Mouse (Mus musculus) MEL (cell line): Measurements from ENCODE around the gene Dennd2c. TPM values are rescaled to one million over a fixed set of nuclear protein-coding genes. Genes with fewer than 3 reads are reported as not detected.
A peak's percentile ranks its signal among the peaks of the same experiment; 100 is the strongest.
"Not testable (repeated sequence)": the region's sequence is repeated elsewhere in the genome, so short reads cannot be mapped to it uniquely, and the experiment has no call there.

Experiments
- DNase-seq: peaks from one replicate; pipeline ENCODE4 v3.0.0; 2011; ENCODE audit warnings: low read depth, low spot score
- H3K27ac ChIP-seq: 2 replicates; pipeline ENCODE4 v1.5.1; 2012; ENCODE audit warnings: low read depth, mild to moderate bottlenecking, control low read depth, low read length, moderate library complexity; ENCODE audit not compliant: control insufficient read depth
- H3K27me3 ChIP-seq, 2 experiments: fragments of 150-350 bp in 1 of 2; sonication (generic) in 1 of 2; 2 replicates each; pipeline ENCODE4 v1.6.1; 2012; ENCODE audit warnings: low read length in 2 of 2, mild to moderate bottlenecking in 2 of 2, improper control_type of control experiment in 1 of 2, moderate library complexity in 1 of 2; ENCODE audit not compliant: insufficient read depth in 2 of 2, control insufficient read depth in 1 of 2
- H3K36me3 ChIP-seq, 2 experiments: 2 replicates each; pipeline ENCODE4 v1.6.1; 2012 to 2014; ENCODE audit warnings: low read length in 2 of 2, improper control_type of control experiment in 1 of 2, inconsistent platforms in 1 of 2, mild to moderate bottlenecking in 1 of 2; ENCODE audit not compliant: insufficient read depth in 2 of 2, control insufficient read depth in 1 of 2
- H3K4me1 ChIP-seq, 2 experiments: fragments of 150-350 bp in 1 of 2; sonication (generic) in 1 of 2; 2 replicates each; pipeline ENCODE4 v1.6.1; 2012; ENCODE audit warnings: low read length in 2 of 2, improper control_type of control experiment in 1 of 2, mild to moderate bottlenecking in 1 of 2; ENCODE audit not compliant: insufficient read depth in 2 of 2, control insufficient read depth in 1 of 2
- H3K4me3 ChIP-seq, 2 experiments: fragments of 150-350 bp in 1 of 2; sonication (generic) in 1 of 2; 2 replicates each; pipeline ENCODE4 v1.5.1; 2012; ENCODE audit warnings: low read depth in 2 of 2, low read length in 2 of 2, mild to moderate bottlenecking in 2 of 2, moderate library complexity in 2 of 2, control low read depth in 1 of 2, improper control_type of control experiment in 1 of 2; ENCODE audit not compliant: control insufficient read depth in 1 of 2, insufficient read depth in 1 of 2
- H3K79me2 ChIP-seq: 2 replicates; pipeline ENCODE4 v1.6.1; 2012; ENCODE audit warnings: mild to moderate bottlenecking, low read length, moderate library complexity; ENCODE audit not compliant: control insufficient read depth, poor library complexity, insufficient read depth
- H3K9ac ChIP-seq: 2 replicates; pipeline ENCODE4 v1.6.1; 2012; ENCODE audit warnings: low read depth, mild to moderate bottlenecking, control low read depth, low read length, moderate library complexity; ENCODE audit not compliant: control insufficient read depth, poor library complexity, severe bottlenecking
- H3K9me3 ChIP-seq: fragments of 150-350 bp; sonication (generic); replicated peaks from 2 replicates; pipeline ENCODE4 v1.6.1; 2012; ENCODE audit warnings: mild to moderate bottlenecking, low read length, improper control_type of control experiment, moderate library complexity; ENCODE audit not compliant: insufficient read depth
- BHLHE40 ChIP-seq: IDR thresholded peaks from 2 replicates; pipeline ENCODE4 v1.6.1; 2012; ENCODE audit warnings: low read depth, mild to moderate bottlenecking, inconsistent platforms, low read length, improper control_type of control experiment, borderline replicate concordance
- CHD1 ChIP-seq: IDR thresholded peaks from 2 replicates; pipeline ENCODE4 v1.6.1; 2012; ENCODE audit warnings: low read depth, mild to moderate bottlenecking, inconsistent platforms, low read length, improper control_type of control experiment
- CHD2 ChIP-seq: IDR thresholded peaks from 2 replicates; pipeline ENCODE4 v1.6.1; 2011; ENCODE audit warnings: low read length, improper control_type of control experiment
- CTCF ChIP-seq, 3 experiments: IDR thresholded peaks in 2 of 3; conservative IDR thresholded peaks in 1 of 3; 2 replicates each; pipeline ENCODE4 v1.5.1; 2011 to 2012; ENCODE audit warnings: low read length in 3 of 3, low read depth in 2 of 3, mild to moderate bottlenecking in 2 of 3, improper control_type of control experiment in 1 of 3, inconsistent platforms in 1 of 3, mixed read lengths in 1 of 3, moderate library complexity in 1 of 3; ENCODE audit not compliant: control insufficient read depth in 1 of 3, insufficient read depth in 1 of 3, poor library complexity in 1 of 3, severe bottlenecking in 1 of 3
- EP300 ChIP-seq, 2 experiments: IDR thresholded peaks; 2 replicates each; pipeline ENCODE4 v1.6.1; 2011; ENCODE audit warnings: improper control_type of control experiment in 2 of 2, low read length in 2 of 2, low read depth in 1 of 2, mild to moderate bottlenecking in 1 of 2
- ETS1 ChIP-seq: IDR thresholded peaks from 2 replicates; pipeline ENCODE4 v1.6.1; 2012; ENCODE audit warnings: low read depth, mild to moderate bottlenecking, inconsistent platforms, low read length, improper control_type of control experiment, moderate library complexity
- GABPA ChIP-seq: IDR thresholded peaks from 2 replicates; pipeline ENCODE4 v1.6.1; 2012; ENCODE audit warnings: low read depth, mild to moderate bottlenecking, inconsistent platforms, low read length, improper control_type of control experiment, moderate library complexity
- GATA1 ChIP-seq: IDR thresholded peaks from 2 replicates; pipeline ENCODE4 v1.6.1; 2011; ENCODE audit warnings: low read depth, low read length, improper control_type of control experiment
- MXI1 ChIP-seq: IDR thresholded peaks from 2 replicates; pipeline ENCODE4 v1.6.1; 2011; ENCODE audit warnings: mild to moderate bottlenecking, low read depth, low read length, improper control_type of control experiment
- MYB ChIP-seq: IDR thresholded peaks from 2 replicates; pipeline ENCODE4 v1.6.1; 2011; ENCODE audit warnings: mild to moderate bottlenecking, low read depth, low read length, improper control_type of control experiment
- NELFE ChIP-seq: IDR thresholded peaks from 2 replicates; pipeline ENCODE4 v1.6.1; 2011; ENCODE audit warnings: low read depth, low read length, improper control_type of control experiment
- POLR2A ChIP-seq, 2 experiments: IDR thresholded peaks; 2 replicates each; pipeline ENCODE4 v1.6.1; 2011 to 2012; ENCODE audit warnings: low read length in 2 of 2, mild to moderate bottlenecking in 2 of 2, control low read depth in 1 of 2, improper control_type of control experiment in 1 of 2, low read depth in 1 of 2, moderate library complexity in 1 of 2; ENCODE audit not compliant: control insufficient read depth in 1 of 2, insufficient read depth in 1 of 2, poor library complexity in 1 of 2
- RAD21 ChIP-seq: IDR thresholded peaks from 2 replicates; pipeline ENCODE4 v1.6.1; 2011; ENCODE audit warnings: mild to moderate bottlenecking, low read depth, low read length, improper control_type of control experiment
- RCOR1 ChIP-seq: IDR thresholded peaks from 2 replicates; pipeline ENCODE4 v1.6.1; 2012; ENCODE audit warnings: low read depth, mild to moderate bottlenecking, inconsistent platforms, low read length, improper control_type of control experiment
- SMC3 ChIP-seq: IDR thresholded peaks from 2 replicates; pipeline ENCODE4 v1.6.1; 2011; ENCODE audit warnings: low read depth, low read length, improper control_type of control experiment
- TAL1 ChIP-seq: IDR thresholded peaks from 2 replicates; pipeline ENCODE4 v1.6.1; 2012; ENCODE audit warnings: mild to moderate bottlenecking, inconsistent platforms, low read length, moderate library complexity, mixed read lengths
- TCF12 ChIP-seq: IDR thresholded peaks from 2 replicates; pipeline ENCODE4 v1.6.1; 2014; ENCODE audit warnings: low read depth, mild to moderate bottlenecking, inconsistent platforms, low read length, improper control_type of control experiment, moderate library complexity
- USF1 ChIP-seq: IDR thresholded peaks from 2 replicates; pipeline ENCODE4 v1.6.1; 2014; ENCODE audit warnings: low read depth, mild to moderate bottlenecking, inconsistent platforms, low read length, improper control_type of control experiment, moderate library complexity
- USF2 ChIP-seq, 2 experiments: IDR thresholded peaks; 2 replicates each; pipeline ENCODE4 v1.6.1; 2011 to 2012; ENCODE audit warnings: improper control_type of control experiment in 2 of 2, low read length in 2 of 2, borderline replicate concordance in 1 of 2, inconsistent platforms in 1 of 2, low read depth in 1 of 2, mild to moderate bottlenecking in 1 of 2; ENCODE audit not compliant: insufficient read depth in 1 of 2
- ZC3H11A ChIP-seq: IDR thresholded peaks from 2 replicates; pipeline ENCODE4 v1.6.1; 2012; ENCODE audit warnings: low read depth, mild to moderate bottlenecking, inconsistent platforms, low read length, improper control_type of control experiment
- ZKSCAN1 ChIP-seq: IDR thresholded peaks from 2 replicates; pipeline ENCODE4 v1.6.1; 2012; ENCODE audit warnings: low read depth, mild to moderate bottlenecking, inconsistent platforms, low read length, improper control_type of control experiment, moderate library complexity
- ZMIZ1 ChIP-seq: IDR thresholded peaks from 2 replicates; pipeline ENCODE4 v1.6.1; 2012; ENCODE audit warnings: low read depth, mild to moderate bottlenecking, inconsistent platforms, low read length, improper control_type of control experiment, moderate library complexity
- polyA plus RNA-seq, 2 experiments: library from polyadenylated mRNA; stranded (reverse) in 1 of 2; unstranded in 1 of 2; fragments of >175 nt in 1 of 2; fragments of >200 nt in 1 of 2; gene quantifications; 2 replicates each; pipeline versions ENCODE4 v1.2.1 to v1.2.4; 2012; ENCODE audit warnings: low replicate concordance in 2 of 2, low read depth in 1 of 2; ENCODE audit not compliant: insufficient read length in 2 of 2, insufficient read depth in 1 of 2, missing spikeins in 1 of 2
- total RNA-seq: library from RNA; depleted of rRNA; stranded (reverse); fragments of 300-350 nt; gene quantifications from 2 replicates; pipeline ENCODE4 v1.2.3, GENCODE M21; 2012

Gene Dennd2c
- total and polyA plus RNA-seq, 3 experiments = 5.0 to 8.0 TPM; not detected in 1

GRCm38 (mm10) chr3:103196320-103196823 is 94.0 kb downstream of the Dennd2c start:
- TF ChIP-seq RCOR1 (0 out of 2 replicates have a peak, but pooled peaks have one; percentile 29), POLR2A (IDR thresholded peaks at IDR 0.05; ENCODE audit: control insufficient read depth in 1 of 2, insufficient read depth in 1 of 2, low read depth in 1 of 2, low read length in 2 of 2, poor library complexity in 1 of 2) (no peak), MXI1 (no peak), TCF12 (peak; percentile 99), CTCF (IDR thresholded peaks at IDR 0.05 in 2 of 3, conservative IDR thresholded peaks at IDR 0.05 in 1 of 3; ENCODE audit: control insufficient read depth in 1 of 3, insufficient read depth in 1 of 3, low read depth in 2 of 3, low read length in 3 of 3, poor library complexity in 1 of 3, severe bottlenecking in 1 of 3) (no peak), GATA1 (peak; percentile 99), EP300 (IDR thresholded peaks at IDR 0.05; ENCODE audit: low read depth in 1 of 2, low read length in 2 of 2) (peak; percentile 92 to 98), ZKSCAN1 (no peak), TAL1 (peak; percentile 99), SMC3 (0 out of 2 replicates have a peak, but pooled peaks have one; percentile 4), RAD21 (no peak), MYB (peak; percentile 81), ETS1 (peak; percentile 78; the same call in 1 of the 2 replicates), CHD1 (no peak), ZMIZ1 (no peak)
- Histone ChIP-seq H3K36me3 (peaks cover 0 to 3% of the 10 kb centered on the region in 2 experiments; a peak in 2 of 4 replicates), H3K79me2 (no peaks in the 10 kb centered on the region), H3K27me3 (no peaks in the 10 kb centered on the region), H3K27ac (peak overlapping the region; percentile 91), H3K9me3 (no peaks in the 10 kb centered on the region; the same call in 1 of the 2 replicates), H3K4me1 (peaks cover 2 to 6% of the 10 kb centered on the region in 2 experiments; a peak in 2 of 4 replicates), H3K9ac (no peak overlapping the region), H3K4me3 (no peak overlapping the region)
- DNase-seq = peak; percentile 77

DNA sequence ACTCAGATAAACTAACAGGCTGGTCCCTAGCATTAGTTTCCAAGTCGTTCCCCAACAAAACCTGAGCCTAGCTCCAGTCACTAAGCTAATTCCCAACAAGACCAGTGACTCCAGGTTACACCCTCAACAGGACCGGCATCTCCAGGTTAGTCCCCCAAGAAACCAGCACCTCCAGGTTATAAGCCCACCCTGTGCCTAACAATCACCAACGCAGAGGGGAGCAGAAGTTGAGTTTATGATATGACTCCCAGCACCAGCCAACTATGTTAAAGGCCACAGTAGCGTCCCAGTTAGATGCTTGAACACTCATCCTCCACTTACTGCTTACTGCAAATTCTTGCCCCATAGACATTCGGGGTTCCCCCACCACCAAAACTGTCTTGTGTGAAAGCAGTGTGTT is 97.0 kb downstream of the Dennd2c start:
- no peak for TF ChIP-seq NELFE
- TF ChIP-seq USF1 = no peak
- TF ChIP-seq BHLHE40 = no peak
- no peak for TF ChIP-seq USF2 (IDR thresholded peaks at IDR 0.05; ENCODE audit: borderline replicate concordance in 1 of 2, insufficient read depth in 1 of 2, low read depth in 1 of 2, low read length in 2 of 2)
- TF ChIP-seq EP300 (IDR thresholded peaks at IDR 0.05; ENCODE audit: low read depth in 1 of 2, low read length in 2 of 2) = no peak
- no peak for TF ChIP-seq GATA1
- TF ChIP-seq ZMIZ1 = no peak
- TF ChIP-seq CHD2 = no peak
- no peak for TF ChIP-seq GABPA
- TF ChIP-seq ZC3H11A = no peak
- no peaks in the 10 kb centered on the region; the same call in 1 of the 2 replicates for H3K9me3 ChIP-seq
- H3K36me3 ChIP-seq = peaks cover 0 to 3% of the 10 kb centered on the region in 2 experiments; a peak in 2 of 4 replicates
- H3K4me3 ChIP-seq = no peak overlapping the region
- DNase-seq = no peak
- no peak overlapping the region for H3K27ac ChIP-seq
- H3K79me2 ChIP-seq = no peaks in the 10 kb centered on the region
- H3K4me1 ChIP-seq = peaks cover 2 to 6% of the 10 kb centered on the region in 2 experiments; a peak in 2 of 4 replicates
- H3K27me3 ChIP-seq = no peaks in the 10 kb centered on the region
- H3K9ac ChIP-seq = no peak overlapping the region

DNA sequence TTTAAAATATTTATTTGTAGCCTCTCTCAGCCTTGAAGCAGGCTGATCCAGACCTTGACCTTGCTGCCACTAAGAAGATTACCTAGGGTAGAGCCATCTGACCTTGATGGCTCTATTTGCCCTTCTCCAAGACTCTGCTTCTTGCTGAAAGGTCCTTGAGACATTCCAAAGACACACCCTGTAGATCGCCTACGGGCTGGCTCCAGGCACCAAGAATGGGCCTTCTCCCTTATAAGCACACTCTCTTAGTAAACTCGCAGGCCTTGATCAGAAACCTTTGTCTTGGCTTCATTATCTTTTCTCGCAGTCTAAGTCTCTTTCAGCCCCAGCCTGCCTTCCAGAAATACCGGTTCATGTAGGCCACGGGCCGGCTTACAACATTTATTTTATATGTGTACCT is 98.7 kb downstream of the Dennd2c start:
- H3K9me3 ChIP-seq, H3K9ac ChIP-seq, H3K27ac ChIP-seq, H3K79me2 ChIP-seq, H3K36me3 ChIP-seq, H3K4me1 ChIP-seq, H3K27me3 ChIP-seq, H3K4me3 ChIP-seq, DNase-seq: not testable (repeated sequence)
